Mouse (Mus musculus): Measurements from ENCODE around the gene Tbc1d10a.

Gene Tbc1d10a

GRCm38 (mm10) chr11:4186486-4187317 lies at the start of gene Tbc1d10a:
Gene Tbc1d10a, plus strand, starts transcription at chr11:4186789.
- peak; percentile 96 for DNase-seq (ENCODE audit: low read depth, low spot score)

DNA sequence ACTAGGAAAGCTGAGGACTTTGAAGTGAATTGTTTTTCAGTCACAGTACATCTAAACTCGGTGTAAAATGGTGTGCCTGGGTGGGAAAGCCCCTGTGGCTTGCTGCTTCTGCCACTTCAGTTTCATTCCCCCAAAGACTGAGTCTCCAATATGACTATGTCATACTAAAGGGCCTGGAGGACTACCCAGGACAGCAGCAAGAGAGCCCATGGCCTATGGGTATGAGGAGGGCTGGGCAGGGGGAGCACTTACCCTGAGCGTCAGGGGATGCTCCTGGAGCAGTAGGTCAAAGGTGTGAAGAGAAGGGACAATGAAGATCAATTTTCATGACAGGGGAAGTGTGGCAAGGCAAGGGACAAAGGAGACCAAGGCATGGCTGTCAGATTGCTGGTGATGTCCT lies 47.6 kb upstream of the Tbc1d10a start:
- no peak for DNase-seq (ENCODE audit: low read depth, low spot score)

DNA sequence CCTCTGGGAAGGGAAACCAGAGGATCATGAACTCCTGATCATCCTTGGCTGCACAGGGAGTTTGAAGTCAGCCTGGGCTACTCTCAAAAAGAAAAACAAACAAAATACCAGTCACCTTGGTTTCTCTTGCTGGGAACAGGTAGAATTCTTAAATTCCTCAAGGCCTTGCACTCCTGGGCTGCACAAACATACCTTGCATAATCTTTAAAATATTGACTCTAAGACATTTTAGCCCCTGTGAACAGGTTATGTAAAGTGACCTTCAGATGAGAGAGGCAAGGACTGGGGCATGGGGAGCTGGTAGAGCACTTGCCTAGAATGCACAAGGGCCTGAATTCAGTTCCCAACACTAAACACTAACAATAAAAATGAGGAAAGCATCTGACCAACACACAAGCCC lies 45.1 kb upstream of the Tbc1d10a start:
- DNase-seq (ENCODE audit: low read depth, low spot score), result no peak

- no peak for DNase-seq (ENCODE audit: low read depth, low spot score)
These were observed 44.2 kb upstream of the Tbc1d10a start for GRCm38 (mm10) chr11:4142352-4142751.

- no peak for DNase-seq (ENCODE audit: low read depth, low spot score)
These were observed 43.1 kb upstream of the Tbc1d10a start for GRCm38 (mm10) chr11:4143281-4144062.

DNA sequence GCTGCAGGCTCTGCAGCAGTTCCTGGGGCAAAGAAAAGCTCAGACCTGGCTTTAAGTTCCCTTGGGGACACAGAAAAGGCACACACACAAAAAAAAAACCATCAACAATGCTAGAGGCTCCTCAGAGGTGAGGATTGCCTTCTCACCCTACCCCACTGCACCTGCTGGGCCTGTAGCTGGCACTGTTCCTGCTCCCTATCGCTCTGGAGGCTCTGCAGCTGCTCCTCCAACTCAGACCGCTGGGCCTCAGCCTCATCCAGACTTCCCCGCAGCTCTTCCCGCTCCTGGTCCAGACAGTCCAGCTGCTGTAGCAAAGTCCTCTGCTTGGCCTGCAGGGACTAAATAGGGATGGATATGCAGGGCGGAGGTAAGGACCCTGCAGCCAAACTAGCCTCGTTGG lies 40.2 kb upstream of the Tbc1d10a start:
- no peak for DNase-seq (ENCODE audit: low read depth, low spot score)

GRCm38 (mm10) chr11:4147098-4147497 lies 39.5 kb upstream of the Tbc1d10a start:
- DNase-seq (ENCODE audit: low read depth, low spot score), result no peak

DNA sequence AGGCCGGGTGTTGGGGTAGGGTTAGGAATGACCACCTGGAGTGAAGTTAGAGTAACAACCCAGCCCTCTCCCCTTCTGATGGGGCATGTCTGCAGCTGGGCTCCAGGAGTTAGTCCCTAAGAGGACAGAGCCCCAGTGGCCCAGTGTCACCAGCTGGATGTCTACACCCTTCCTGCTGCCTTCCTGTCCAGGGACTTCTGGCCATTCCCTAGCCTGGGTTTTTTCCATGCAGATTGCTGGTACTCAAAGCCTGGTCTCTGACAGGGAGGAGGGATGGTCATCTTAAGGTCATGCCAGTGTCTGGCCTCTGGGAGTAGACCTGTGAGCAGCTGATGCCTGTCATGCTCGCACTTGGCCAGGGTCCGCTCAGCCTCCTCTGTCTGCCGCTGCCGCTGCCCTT lies 38.5 kb upstream of the Tbc1d10a start:
- no peak for DNase-seq (ENCODE audit: low read depth, low spot score)

DNA sequence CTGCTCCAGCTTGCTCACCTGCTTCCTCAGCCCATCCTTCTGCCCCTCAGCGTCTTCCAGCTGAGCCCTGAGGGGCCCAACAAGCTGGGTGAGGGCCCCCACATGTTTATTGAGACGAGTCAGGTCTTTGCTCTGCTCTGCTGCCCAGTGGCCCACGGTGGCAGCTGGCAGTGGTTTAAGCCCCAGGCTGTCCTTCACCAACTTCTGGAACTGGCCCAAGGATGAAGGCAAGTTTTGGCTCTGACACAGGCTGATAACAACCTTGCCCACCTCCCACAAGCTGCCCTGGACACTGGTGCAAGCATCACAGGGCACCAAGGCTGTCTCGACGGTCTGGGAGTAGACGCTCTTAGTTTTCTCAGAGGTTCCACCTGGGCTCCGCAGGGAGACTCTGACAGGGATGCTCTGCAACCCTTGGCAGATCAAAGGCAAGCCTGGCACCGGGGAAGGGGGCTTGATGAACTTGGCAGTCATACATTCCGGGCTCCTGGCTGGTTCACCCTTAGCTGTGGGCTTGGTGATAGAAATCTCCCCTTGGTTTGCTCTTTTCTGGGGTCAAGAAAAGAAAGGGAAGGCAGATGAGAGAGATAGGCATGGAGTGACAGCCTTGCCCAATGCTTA lies 37.9 kb upstream of the Tbc1d10a start:
- DNase-seq (ENCODE audit: low read depth, low spot score), result no peak

DNA sequence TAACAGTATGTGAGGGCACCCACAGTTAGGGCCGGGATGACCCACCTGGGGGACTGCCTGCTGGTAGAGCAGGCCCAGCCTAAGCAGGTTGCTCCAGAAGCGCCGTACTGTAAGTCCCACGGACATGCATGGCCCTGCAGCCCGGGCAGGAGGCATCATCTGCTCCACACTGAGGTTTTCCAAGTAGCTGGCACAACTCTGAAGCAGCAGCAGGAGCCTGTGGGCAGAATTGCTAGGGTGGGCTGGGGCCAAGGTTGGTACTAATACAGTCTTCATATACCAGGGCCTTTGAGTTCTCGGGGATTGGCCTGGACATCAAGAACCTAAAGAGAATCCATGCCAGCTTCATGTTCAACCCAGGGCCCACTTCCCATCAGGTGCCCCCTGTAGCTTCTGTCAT lies 36.7 kb upstream of the Tbc1d10a start:
- no peak for DNase-seq (ENCODE audit: low read depth, low spot score)

DNA sequence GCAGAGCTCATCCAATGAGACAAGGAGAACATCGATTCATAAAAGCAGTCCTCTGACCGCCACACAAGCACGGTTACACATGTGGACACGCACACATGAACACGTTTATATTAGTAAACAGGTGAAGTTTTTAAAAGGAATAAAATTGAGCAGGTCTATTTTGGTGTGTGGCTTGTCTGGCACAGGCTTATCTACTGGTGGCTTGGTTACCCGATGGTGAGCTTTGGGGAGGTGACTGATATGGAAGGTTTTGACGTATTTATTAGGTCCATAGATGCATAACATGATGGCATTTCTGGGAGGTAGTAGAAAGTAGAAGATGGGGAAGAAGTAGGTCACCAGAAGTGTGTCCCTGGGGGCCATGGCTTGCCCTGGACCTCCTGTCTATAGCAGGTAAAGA lies 32.9 kb upstream of the Tbc1d10a start:
- DNase-seq (ENCODE audit: low read depth, low spot score), result no peak

DNA sequence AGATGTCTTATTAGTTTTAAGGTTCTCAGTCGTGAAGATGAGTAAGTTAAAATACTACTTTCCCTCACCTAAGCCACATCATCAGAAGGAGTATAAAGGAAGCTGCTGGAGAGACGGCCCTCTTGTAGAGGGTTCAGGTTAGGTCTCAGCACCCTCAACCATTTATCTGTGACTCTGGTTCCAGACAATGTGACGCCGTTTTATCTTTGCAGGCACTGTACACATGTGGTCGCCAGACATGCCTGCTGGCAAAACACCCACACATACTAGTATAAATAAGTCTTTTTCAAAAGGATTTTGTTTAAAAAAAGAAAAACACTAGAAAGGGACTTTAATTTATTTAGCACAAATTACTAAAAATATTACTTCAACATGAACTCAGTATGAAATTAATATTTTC lies 30.9 kb upstream of the Tbc1d10a start:
- no peak for DNase-seq (ENCODE audit: low read depth, low spot score)

GRCm38 (mm10) chr11:4158676-4159075 lies 27.9 kb upstream of the Tbc1d10a start:
- no peak for DNase-seq (ENCODE audit: low read depth, low spot score)

GRCm38 (mm10) chr11:4159808-4160708 lies 26.5 kb upstream of the Tbc1d10a start, which contains the start of the genes Ccdc157 and Sf3a1:
Gene Ccdc157, minus strand, starts transcription at chr11:4160293.
Gene Sf3a1, plus strand, starts transcription at chr11:4160350.
- DNase-seq (ENCODE audit: low read depth, low spot score), result peak; percentile 88

- DNase-seq (ENCODE audit: low read depth, low spot score), result no peak
These were observed 25.7 kb upstream of the Tbc1d10a start for GRCm38 (mm10) chr11:4160758-4161480.

GRCm38 (mm10) chr11:4164701-4165100 lies 21.9 kb upstream of the Tbc1d10a start:
- no peak for DNase-seq (ENCODE audit: low read depth, low spot score)

DNA sequence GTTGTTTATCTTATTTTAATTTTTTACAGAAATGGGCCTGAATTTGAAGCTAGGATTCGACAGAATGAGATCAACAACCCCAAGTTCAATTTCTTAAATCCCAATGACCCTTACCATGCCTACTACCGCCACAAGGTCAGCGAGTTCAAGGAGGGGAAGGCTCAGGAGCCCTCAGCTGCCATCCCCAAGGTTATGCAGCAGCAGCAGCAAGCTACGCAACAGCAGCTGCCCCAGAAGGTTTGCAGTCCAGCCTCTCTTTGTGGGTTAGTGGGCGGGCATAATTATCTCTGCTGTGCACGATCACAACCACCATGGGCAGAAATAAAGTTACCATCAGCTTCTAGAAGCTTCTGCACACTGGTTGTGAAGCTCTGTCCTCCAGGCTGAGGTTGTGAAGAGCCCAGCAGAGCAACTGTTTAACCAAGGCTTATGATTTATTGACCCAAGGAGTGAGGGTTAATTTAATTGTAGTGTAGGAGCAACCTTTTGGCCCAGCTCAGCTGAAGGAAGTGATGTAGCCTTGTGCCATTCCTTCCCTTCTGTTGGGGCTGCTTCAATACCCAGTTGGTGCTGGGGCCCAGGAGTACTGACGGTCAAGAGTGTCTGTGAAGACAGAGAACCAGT lies 20.0 kb upstream of the Tbc1d10a start:
- DNase-seq (ENCODE audit: low read depth, low spot score), result no peak

- no peak for DNase-seq (ENCODE audit: low read depth, low spot score)
These were observed 12.0 kb upstream of the Tbc1d10a start for GRCm38 (mm10) chr11:4174586-4174985.

DNA sequence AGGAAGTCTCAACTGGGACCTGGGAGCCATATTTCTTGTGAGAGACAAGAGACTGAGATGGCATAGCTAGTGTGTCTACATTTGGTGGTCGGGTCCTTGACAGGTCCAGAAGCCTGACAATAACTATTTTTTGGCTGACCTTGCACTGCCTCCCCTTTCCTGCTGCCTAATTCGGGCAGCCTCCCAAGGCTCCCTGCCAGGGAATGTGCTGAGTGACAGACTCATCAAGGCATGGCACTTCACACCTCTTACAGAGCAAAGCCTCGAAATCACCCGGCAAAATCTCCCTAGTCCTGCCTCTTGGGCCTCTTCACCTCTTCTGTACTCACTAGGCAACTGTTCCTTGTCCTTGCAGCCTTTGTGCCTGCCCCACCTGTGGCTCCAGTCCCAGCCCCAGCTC lies 8.9 kb upstream of the Tbc1d10a start:
- no peak for DNase-seq (ENCODE audit: low read depth, low spot score)

DNA sequence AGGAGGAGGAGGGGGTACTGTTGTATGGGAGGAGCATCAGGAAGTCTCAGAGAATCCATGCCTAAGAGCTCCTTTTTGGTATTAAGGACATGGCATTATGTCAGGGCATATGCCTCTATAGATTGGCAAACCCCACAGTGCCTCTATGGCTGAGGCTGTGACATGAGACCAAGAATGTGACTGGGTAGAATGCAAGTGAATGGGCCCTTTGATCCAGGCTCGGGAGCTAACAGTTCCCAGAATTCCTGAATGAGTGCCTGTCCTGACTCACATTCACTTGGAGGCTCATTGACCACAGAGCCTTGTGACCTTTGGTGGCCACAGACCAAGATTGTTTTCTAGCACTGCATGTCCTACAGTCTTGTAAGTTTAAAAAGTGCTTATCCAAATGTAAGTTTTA lies 4.5 kb upstream of the Tbc1d10a start:
- DNase-seq (ENCODE audit: low read depth, low spot score), result no peak

Measured in embryo, embryonic 11.5 days (tissue).